Mouse (Mus musculus): ENCODE measurements around the gene Cdip1.
"Not testable (repeated sequence)": the region's sequence is repeated elsewhere in the genome, so short reads cannot be mapped to it uniquely, and the experiment has no call there.

Cdip1 gene

DNA sequence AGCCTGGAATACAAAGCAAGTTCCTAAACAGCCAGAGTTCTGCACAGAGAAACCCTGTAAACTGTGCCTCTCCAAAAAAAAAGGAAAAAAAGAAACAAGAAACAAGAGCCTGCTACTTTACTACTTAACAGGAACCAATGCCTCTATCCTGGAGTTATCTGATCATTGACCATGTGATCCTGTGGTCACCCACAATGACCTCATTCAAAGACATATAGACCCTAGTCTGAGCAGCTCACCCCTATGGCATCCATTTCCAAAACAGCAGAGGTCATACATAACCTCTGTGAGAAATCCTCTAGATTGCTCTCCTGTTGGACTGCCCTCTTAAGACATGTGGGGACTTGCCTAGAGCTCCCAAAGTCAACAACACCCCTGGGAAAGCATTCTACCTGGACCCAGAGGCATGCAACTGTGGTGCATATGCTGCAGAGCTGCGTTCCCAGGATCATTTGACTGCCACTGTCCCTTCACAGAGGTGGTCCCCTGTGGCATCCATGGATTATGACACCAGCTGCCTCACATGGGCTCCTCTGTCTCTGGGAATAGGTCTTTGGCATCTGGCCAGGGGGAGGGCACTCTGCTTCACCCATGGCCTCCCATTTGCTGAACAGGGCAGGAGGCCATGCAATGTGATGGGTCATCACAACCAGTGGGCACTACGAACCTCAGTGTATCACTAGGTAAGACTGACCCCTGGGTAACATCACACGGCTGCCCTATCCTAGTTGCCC is 12.8 kb downstream of the Cdip1 start:
- in situ Hi-C loops (cut with MboI; ENCODE audit: unreplicated experiment in 2 of 2), result loop anchor here in 1 of 2 experiments (5.0 kb wide), 1 partner anchor 50 kb away; the partner anchor contains the start of gene Hmox2

- in situ Hi-C loops (cut with MboI; ENCODE audit: unreplicated experiment in 2 of 2), result no loop called here
Observed at GRCm38 (mm10) chr16:4773289-4773970, 16.7 kb downstream of the Cdip1 start.

DNA sequence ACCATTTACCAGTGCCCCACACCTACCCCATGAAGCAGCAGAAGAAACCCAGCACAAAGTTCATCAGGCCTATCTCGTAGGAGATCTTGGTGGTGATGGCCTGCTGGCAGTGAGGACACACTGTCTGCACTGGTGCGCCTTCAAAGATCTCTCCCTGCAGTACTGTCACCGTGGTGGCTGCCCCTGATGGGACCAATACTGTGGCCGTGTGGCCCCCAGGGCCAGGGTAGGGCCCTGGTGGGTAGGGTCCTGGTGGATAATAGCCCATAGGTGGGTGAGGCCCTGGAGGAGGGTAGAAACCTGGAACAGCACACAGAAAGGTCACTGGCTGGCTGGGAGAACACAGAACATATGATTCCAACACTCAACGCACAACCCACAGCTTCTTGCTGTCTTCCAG is 21.4 kb downstream of the Cdip1 start:
- in situ Hi-C loops (cut with MboI; ENCODE audit: unreplicated experiment in 2 of 2), result loop anchor here (10.0 kb wide), 1 partner anchor 146 kb away; no protein-coding TSS in a partner anchor

DNA sequence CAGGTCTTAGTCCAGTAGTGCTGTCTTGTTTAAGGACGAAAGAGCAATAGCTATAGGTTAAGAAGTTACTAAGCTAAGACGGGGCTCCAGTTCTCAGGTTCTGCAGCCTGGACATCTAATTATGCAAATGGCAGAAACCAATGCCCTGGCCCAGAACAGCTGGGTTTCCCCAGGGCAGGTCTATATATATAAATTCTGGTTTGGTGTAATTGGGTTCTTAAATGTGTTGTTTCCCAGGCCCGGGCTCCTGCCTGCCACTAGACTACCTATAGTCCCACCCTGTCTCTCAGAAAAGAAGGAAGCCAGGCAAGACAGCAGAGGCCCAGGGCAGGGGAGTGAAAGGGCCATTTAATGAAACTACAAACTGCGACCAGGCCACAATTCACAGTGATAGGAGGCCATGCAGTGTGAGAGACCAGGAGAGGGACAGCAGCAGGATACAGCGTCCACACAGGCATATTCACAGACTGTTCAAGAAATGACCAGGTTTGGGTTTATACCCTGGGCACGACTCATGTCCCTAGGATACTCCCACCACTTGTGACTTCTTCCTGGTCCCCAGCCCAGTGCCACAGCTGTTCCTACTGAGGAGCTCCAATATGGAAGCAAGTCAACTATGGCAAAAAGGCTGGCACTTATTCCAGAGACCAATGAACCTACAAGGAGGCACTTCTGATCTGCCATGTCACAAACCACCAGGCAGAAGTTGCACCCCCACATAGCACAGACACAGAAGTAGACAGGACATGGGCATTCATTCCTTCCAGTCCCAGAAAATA is 22.9 kb downstream of the Cdip1 start:
- in situ Hi-C loops (cut with MboI; ENCODE audit: unreplicated experiment in 2 of 2), result loop anchor here (10.0 kb wide), 1 partner anchor 148 kb away; no protein-coding TSS in a partner anchor

DNA sequence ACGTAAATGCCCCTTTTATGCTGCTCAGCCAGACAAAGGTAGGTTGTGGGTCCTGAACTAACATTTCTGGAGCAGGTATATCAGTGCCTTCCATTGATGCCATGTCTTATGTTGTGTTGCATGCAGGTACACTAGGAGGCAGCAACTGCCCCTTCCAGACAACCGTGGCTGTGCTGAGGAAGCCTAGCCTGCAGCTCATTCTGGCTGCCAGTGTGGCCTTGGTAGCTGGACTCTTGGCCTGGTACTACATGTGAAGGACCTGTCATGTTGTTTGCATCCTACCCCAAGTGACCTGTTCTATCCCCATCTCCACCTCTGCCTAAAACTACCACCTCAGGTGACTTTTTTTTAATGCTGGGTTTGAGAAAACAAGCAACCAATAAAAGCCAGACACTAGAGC is 24.2 kb downstream of the Cdip1 start:
- in situ Hi-C loops (cut with MboI; ENCODE audit: unreplicated experiment in 2 of 2), result loop anchor here (10.0 kb wide), 1 partner anchor 149 kb away; no protein-coding TSS in a partner anchor

- in situ Hi-C loops (cut with MboI; ENCODE audit: unreplicated experiment in 2 of 2), result loop anchor here (10.0 kb wide), 1 partner anchor 152 kb away; no protein-coding TSS in a partner anchor
Observed at GRCm38 (mm10) chr16:4763276-4763675, 26.8 kb downstream of the Cdip1 start.

GRCm38 (mm10) chr16:4762437-4762836 is 27.7 kb downstream of the Cdip1 start:
- in situ Hi-C loops (cut with MboI; ENCODE audit: unreplicated experiment in 2 of 2), result loop anchor here (10.0 kb wide), 1 partner anchor 152 kb away; no protein-coding TSS in a partner anchor

- in situ Hi-C loops (cut with MboI; ENCODE audit: unreplicated experiment in 2 of 2), result not testable (repeated sequence)
Observed at GRCm38 (mm10) chr16:4756660-4757335, 33.3 kb downstream of the Cdip1 start.

DNA sequence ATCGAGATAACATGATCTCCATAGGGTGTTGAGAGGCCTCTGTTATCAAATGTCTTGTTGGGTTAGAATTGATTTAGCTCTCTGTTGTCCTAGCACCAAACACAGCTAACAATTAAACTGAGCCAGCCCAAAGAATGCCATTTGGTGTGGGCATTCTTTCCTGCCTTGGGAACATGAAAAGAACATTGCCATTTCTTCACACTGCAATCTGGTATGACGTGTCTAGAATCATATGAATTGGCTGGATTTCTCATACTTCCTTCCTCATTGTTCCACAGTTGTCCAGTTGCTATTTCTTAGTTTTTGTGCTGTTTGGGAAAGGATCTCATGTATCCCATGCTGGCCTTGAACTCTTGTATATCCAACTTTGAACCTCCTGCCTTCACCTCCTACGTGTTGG is 36.0 kb downstream of the Cdip1 start:
- in situ Hi-C loops (cut with MboI; ENCODE audit: unreplicated experiment in 2 of 2), result no loop called here

GRCm38 (mm10) chr16:4752155-4752554 is 37.9 kb downstream of the Cdip1 start:
- in situ Hi-C loops (cut with MboI; ENCODE audit: unreplicated experiment in 2 of 2), result no loop called here

- in situ Hi-C loops (cut with MboI; ENCODE audit: unreplicated experiment in 2 of 2), result no loop called here
Observed at GRCm38 (mm10) chr16:4742186-4742585, 47.9 kb downstream of the Cdip1 start.

DNA sequence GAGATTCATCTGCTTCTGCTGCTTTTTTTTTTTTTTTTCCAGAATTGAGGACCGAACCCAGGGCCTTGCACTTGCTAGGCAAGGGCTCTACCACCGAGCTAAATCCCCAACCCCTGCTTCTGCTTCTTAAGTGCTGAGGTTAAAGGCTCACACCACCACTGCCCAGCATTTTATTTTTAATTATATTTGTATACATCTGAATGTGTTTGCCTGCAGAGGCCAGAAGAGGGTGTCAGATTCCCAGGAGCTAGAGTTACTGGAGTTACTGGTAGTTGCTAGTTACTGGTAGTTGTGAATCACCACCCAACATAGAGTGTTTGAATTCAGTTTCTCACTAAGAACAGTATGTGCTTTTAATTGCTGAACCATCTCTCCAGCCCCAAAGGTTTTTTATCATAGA is 50.1 kb downstream of the Cdip1 start:
- in situ Hi-C loops (cut with MboI; ENCODE audit: unreplicated experiment in 2 of 2), result no loop called here

DNA sequence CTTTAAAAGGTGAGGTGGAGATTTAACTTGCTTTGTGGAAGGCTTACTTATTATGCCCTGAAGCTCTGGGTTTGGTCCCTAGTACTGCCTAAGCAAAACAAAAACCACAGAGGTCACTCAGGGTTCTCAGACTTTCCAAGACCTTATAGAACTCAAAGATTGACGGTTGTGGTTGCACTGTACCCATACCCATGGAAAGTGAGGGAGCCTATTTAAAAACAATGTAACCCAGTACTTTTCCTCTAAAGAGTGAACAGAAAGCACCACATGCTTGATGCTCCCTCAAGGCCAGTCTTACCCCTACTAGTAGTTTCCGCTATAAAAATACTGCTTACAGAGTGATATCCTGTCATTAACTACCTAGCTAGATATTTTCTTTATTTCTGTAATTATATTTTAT is 53.8 kb downstream of the Cdip1 start:
- in situ Hi-C loops (cut with MboI; ENCODE audit: unreplicated experiment in 2 of 2), result no loop called here

DNA sequence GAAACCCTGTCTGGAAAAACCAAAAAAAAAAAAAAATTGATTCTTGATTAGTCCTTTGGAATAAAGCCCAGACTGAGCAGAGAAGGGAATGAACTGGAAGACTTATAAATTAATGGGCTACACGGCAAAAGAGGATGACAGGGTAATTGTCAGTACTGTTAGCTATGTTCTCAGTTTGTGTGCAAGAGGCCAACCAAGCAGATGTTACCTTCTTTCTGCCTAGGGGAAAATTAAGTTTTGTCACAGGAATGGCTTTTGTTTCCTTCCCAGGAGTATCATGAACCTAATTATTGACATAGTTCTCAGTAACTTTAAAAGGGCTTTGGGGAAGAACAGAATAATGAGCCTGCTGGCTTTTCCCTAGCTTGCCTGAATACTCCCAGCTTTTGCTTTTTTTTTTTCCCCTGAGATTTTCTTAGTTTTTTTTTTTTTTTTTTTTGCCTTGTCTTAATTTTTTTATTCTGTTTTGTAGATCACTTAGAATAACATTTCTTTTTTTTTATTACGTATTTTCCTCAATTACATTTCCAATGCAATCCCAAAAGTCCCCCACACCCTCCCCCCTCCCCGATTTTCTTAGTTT is 59.2 kb downstream of the Cdip1 start:
- in situ Hi-C loops (cut with MboI; ENCODE audit: unreplicated experiment in 2 of 2), result no loop called here

DNA sequence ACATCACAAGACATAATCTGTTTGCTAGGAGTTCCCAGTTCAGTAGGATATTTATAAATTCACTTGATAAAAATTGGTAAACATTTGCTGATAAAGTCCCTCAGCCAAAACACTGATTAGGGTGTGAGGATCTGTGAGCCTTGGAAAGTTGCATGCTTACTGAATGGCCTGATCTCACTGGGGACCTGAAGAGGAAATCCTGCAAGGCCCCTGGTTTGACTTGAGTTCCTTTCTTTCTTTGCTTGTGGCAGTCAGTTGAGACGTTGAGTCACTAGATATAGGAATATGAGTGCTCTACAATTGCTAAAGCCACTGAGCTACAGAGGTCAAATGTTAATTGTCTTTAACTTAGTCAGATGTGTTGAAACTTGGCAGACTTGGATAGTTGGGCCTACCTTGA is 62.1 kb downstream of the Cdip1 start:
- in situ Hi-C loops (cut with MboI; ENCODE audit: unreplicated experiment in 2 of 2), result loop anchor here (5.0 to 10.0 kb wide), 2 partner anchors 49 to 57 kb away; no protein-coding TSS in a partner anchor

- in situ Hi-C loops (cut with MboI; ENCODE audit: unreplicated experiment in 2 of 2), result loop anchor here (5.0 to 10.0 kb wide), 2 partner anchors 50 to 57 kb away; no protein-coding TSS in a partner anchor
Observed at GRCm38 (mm10) chr16:4727526-4727925, 62.6 kb downstream of the Cdip1 start.

- in situ Hi-C loops (cut with MboI; ENCODE audit: unreplicated experiment in 2 of 2), result loop anchor here (5.0 to 10.0 kb wide), 2 partner anchors 51 to 58 kb away; no protein-coding TSS in a partner anchor
Observed at GRCm38 (mm10) chr16:4726528-4727128, 63.5 kb downstream of the Cdip1 start.

DNA sequence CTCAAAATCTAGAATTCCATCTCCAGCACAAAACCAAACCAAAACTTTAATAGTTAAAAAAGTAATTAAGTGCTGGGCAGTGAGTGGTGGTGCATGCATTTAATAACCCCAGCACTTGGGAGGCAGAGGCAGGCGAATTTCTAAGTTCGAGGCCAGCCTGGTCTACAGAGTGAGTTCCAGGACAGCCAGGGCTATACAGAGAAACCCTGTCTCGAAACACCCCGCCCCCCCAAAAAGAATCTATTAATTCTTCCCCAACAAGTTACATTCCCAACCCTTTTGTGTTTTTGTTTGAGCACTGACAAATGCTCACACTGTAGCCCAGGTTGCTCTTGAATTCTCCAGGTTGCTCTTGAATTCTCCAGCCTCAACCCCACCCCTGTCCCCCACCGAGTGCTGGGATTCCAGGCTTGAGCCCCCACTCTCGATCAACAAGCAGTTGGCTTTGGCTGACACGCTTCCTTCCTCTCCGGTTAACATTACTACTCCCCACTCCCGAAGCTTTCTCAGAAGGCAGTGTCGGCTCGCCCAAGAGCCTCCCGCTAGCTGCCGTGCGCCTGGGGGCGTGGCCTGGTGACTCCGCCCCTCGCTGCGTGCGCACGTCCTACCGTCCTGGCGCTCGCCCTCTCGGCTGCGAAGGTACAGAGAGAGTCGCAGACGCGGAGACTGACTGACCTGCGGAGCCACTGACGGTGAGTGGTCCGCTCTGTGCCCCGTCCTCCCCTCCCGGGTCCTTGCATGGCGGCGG is 64.1 kb downstream of the Cdip1 start, which contains the start of gene Hmox2:
Gene Hmox2 (plus strand): TSS at position 582 of the 748 bp plus-strand sequence.
- in situ Hi-C loops (cut with MboI; ENCODE audit: unreplicated experiment in 2 of 2), result loop anchor here (5.0 to 10.0 kb wide), 2 partner anchors 51 to 59 kb away; no protein-coding TSS in a partner anchor

Measured in v-Abl transformed pro-B cells (cell line).